In genomic region chr10:67836426-67836825, GRCm38 (mm10) we compare ENCODE assay signal across 17 mouse cellular contexts.
DNase-seq lines count a peak whose midpoint lies in the region; TF ChIP-seq lines count a peak whose summit lies in the region.
"Had no signal": no experiment of that assay in that cellular context is flagged by ENCODE, and none has a peak within 500 bp of the region (broad histone marks: within the 10 kb centered on the region; RNA-seq: fewer than 3 reads in every experiment).

No protein-coding gene starts in this region.

- DNase-seq in gastrocnemius, adult 2 months = peak; percentile 36
- no peak for DNase-seq in gastrocnemius, postnatal 14 days
- DNase-seq in layer of hippocampus, adult 9-11 months = peak; percentile 32
- DNase-seq in layer of hippocampus, postnatal 36 days = no peak
- peak; percentile 8 for DNase-seq in brain, embryonic 14.5 days (ENCODE audit: low read depth)
- peak; percentile 65 for DNase-seq in skeletal muscle tissue, adult 2 months (ENCODE audit: low read depth, low spot score)
- DNase-seq in hindbrain, embryonic 10.5 days (ENCODE audit: low spot score) = no peak
- DNase-seq: B cell, adult 2 months; cerebellum, adult 9-11 months; kidney, adult 11 months; kidney, postnatal 14 days; left cerebral cortex, postnatal 4 days; lung, postnatal 10 days; thymus, postnatal 36 days had no signal

- H3K27me3 ChIP-seq in hindbrain, embryonic 10.5 days (ENCODE audit: insufficient read depth, poor library complexity, severe bottlenecking) = no peaks in the 10 kb centered on the region
- H3K27me3 ChIP-seq: forebrain, embryonic 12.5 days; liver, embryonic 15.5 days had no signal

- no peak for TF ChIP-seq POLR2A in brain, embryonic 14.5 days (IDR thresholded peaks at IDR 0.05; ENCODE audit: borderline replicate concordance, extremely low read depth, insufficient read depth, insufficient read length, poor library complexity, severe bottlenecking)

- H3K27ac ChIP-seq in gastrocnemius, adult 2 months = peak overlapping the region; percentile 53
- no peak overlapping the region for H3K27ac ChIP-seq in hindbrain, embryonic 10.5 days
- H3K27ac ChIP-seq: forebrain, embryonic 12.5 days; hindbrain, embryonic 14.5 days; liver, embryonic 15.5 days had no signal

- peak overlapping the region; percentile 37 for H3K4me3 ChIP-seq in gastrocnemius, adult 2 months
- H3K4me3 ChIP-seq in hindbrain, embryonic 10.5 days = no peak overlapping the region
- H3K4me3 ChIP-seq: forebrain, embryonic 12.5 days; liver, embryonic 15.5 days had no signal

- WGBS in hindbrain, embryonic 10.5 days = 88% methylated on average over 17 of the region's 17 CpGs

- intact Hi-C loops in gastrocnemius, adult 2 months (cut with DNase I) = no loop called here
- intact Hi-C loops in gastrocnemius, postnatal 14 days (cut with DNase I; ENCODE audit: low total_unique reads) = no loop called here

- no peaks in the 10 kb centered on the region for H3K9me3 ChIP-seq in hindbrain, embryonic 10.5 days
- H3K9me3 ChIP-seq: forebrain, embryonic 12.5 days; liver, embryonic 15.5 days had no signal

- H3K36me3 ChIP-seq in hindbrain, embryonic 10.5 days = no peaks in the 10 kb centered on the region
- H3K36me3 ChIP-seq: forebrain, embryonic 12.5 days; liver, embryonic 15.5 days had no signal

- no peaks in the 10 kb centered on the region for H3K4me1 ChIP-seq in hindbrain, embryonic 10.5 days (replicated peaks)
- H3K4me1 ChIP-seq: forebrain, embryonic 12.5 days; liver, embryonic 15.5 days had no signal

- no peak for TF ChIP-seq CTCF in gastrocnemius, adult 2 months (IDR thresholded peaks at IDR 0.05)
- no peak for TF ChIP-seq CTCF in brain, embryonic 14.5 days (IDR thresholded peaks at IDR 0.05; ENCODE audit: borderline replicate concordance, extremely low read depth, insufficient read depth, insufficient read length)

Comparison
In these comparisons a context has a peak if more than half of its experiments do, and no peak if none do; other contexts are left out.
1. DNase-seq: peak in gastrocnemius, adult 2 months (single experiment), layer of hippocampus, adult 9-11 months (single experiment), brain, embryonic 14.5 days (single experiment) and skeletal muscle tissue, adult 2 months (single experiment); none in gastrocnemius, postnatal 14 days (single experiment), layer of hippocampus, postnatal 36 days (0 of 2) and hindbrain, embryonic 10.5 days (single experiment).